Mouse (Mus musculus) erythroblast, adult 5-6 weeks (primary cell): ENCODE results near the gene Ppp2r1b. TPM values are rescaled to one million over a fixed set of nuclear protein-coding genes. Genes with fewer than 3 reads are reported as not detected.

ENCODE experiments used
- ATAC-seq: replicated peaks from 2 replicates; pipeline ENCODE4 v1.8.0; 2016; ENCODE audit warnings: moderate number of reproducible peaks, mild to moderate bottlenecking, moderate TSS enrichment, inconsistent platforms; ENCODE audit not compliant: poor library complexity, low FRiP score, severe bottlenecking
- total RNA-seq, 2 experiments: library from RNA; stranded (forward) in 1 of 2; stranded (reverse) in 1 of 2; fragments of 150-400 nt in 1 of 2; fragments of 200-764, 138-1000 nt in 1 of 2; gene quantifications; 2 replicates each; pipeline versions ENCODE4 v1.2.3 to v1.2.4; 2015 to 2017; ENCODE audit warnings: low replicate concordance in 2 of 2

Ppp2r1b gene
- total RNA-seq, 2 experiments from 2014 or later: 61.5 to 71.8 TPM

DNA sequence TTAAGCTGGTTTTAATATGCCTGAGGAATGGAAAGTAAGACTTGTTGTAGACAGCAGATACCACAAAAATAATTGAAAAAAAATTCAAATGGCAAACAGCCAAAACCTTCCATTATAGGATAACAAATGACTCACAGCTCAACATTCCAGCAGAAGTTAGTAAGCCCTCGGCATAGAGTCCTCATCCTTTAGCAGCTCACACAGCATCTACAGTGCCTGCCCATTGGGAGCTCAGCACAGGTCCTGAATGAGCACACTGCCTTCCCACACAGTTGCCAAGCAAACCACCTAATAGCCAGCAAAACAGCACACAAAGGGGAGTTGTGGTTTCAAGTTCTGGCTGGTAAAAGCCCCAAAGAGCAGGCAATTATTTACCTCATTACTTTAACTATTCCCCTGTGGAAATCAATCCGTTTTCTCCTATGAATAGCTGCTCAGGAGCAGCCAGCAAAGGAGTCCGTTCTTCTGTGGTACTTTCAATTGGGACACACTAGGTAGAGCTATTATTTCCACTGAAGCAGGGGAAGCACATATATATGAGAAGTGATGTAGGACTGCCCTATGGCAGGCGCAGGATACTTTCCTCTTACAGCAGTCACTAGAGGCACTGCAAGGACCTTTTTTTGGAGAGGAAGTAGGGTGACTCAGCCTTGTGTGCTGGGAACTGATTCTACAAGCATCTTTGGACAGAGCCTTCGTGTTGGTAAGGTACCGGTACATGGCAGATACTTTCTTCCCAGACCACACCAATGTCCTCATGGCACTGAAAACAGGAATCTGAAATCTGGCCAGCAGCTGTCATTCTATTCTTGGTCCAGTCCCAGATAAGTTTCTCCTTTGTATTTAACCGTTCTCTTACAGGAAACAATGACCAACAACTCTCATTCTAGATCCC lies 55.2 kb downstream of the Ppp2r1b start:
- no peak for ATAC-seq

DNA sequence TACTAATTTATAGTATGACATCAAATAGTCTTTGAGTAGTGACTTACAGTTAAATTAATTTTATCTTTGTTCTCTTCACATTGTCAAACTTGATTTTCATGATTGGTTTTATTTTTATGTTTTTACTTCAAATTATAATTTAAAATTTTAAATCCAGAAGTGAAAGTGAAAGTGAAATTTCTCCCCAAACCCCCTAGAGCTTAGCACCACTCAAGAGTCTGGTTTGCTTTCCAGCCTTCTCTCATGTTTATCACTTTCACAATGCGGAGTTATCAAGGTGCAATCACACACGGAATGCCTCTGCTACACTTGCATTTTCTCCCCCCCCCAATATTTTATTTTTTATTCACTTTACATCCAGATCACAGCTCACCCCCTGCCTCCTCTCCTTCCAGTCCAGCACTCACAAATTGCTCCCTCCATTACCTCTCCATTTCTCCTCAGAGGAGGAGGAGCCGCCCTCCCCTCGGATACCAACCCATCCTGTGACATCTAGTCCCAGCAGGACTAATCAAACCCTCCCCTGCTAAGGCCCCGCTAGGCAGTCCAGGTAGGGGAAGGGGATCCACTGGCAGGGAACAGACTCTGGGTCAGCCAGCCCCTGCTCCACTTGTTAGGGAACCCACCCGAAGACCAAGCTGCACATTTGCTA lies 59.2 kb downstream of the Ppp2r1b start:
- ATAC-seq: no peak

DNA sequence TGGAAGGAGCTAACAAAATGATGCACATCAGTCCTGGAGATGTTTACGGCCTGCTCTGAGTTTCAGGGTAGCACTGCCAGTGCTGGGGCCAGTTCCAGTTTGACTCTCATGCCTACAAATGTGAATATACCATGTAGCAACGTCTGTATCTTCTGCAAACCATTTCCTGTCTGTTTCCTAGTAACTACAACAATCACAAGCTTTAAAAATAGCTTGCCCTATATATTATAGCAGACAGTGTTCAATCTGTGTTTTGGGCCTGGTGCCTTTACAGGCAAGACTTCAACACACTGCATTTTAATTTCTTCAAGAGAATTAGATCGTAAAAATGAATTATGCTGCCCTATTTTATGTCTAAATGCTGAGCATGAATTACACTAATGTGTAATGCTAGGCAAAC lies 60.2 kb downstream of the Ppp2r1b start:
- ATAC-seq: no peak

DNA sequence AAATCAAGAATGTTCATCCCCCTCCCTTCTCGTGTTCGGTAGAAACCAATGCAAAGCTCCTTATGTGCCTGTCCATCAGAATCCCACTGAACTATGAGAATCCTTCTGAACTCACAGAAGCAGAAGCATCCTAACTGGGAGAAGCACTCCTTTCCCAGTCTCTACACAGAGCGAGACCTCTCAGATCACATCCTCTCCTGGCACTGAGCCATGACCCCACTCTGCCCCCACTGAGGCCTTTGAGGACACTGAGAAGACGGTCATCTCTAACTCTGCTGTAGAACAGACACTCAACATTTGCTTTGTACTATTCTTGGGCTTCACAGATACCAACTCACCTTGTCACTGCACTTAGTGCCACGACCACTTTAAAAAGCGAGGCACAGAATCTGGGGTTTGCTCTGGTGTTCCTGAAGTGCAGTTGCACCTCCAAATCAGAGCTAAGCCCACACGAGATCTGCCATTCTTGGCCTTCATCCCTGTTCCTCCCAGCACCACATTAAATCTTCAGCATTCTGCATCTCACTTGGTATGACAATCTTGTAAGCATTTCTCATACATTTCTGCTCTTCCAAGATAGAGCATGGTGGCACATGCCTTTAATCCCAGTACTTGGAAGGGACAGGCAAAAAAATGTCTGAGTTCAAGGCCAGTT lies 66.9 kb downstream of the Ppp2r1b start:
- ATAC-seq: no peak

DNA sequence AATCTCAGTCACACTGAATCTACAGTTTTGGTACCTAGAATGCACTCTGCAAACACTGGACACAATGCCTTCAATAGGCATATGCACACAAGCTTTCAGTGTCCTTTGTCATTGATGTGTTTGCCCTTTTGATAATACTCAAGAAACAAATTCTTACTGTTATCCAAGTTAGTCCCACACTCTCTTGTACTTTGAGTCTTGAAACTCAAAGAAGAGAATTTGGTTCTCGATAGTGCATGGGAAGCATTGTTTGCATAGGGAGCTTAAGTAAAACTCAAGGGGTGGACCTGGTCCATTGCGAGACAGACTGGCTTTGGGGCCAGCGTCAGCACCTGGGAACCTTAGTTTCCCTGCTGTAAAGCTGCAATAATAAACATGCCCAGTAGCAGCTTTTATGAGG lies 73.0 kb downstream of the Ppp2r1b start:
- ATAC-seq: no peak

DNA sequence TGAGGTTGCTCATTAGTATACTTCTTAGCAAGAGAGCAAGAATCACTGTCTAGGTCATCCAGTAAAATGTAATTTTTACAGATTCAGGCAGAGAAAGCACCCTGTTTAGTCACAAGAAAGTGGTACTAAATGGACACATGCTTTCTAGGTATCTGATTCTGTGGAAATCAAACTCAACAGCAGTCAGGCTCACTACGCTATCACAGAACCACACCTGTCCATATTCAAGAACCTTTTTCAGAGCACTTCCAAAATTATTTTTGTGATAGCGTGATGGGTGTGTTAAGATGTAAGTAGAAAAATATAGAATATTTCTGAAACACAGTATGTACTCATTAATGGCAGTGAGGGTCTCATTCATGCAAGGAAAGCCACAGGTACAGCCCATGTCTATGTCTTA lies 74.5 kb downstream of the Ppp2r1b start:
- ATAC-seq: 0 out of 2 replicates have a peak, but pooled peaks have one; percentile 45

DNA sequence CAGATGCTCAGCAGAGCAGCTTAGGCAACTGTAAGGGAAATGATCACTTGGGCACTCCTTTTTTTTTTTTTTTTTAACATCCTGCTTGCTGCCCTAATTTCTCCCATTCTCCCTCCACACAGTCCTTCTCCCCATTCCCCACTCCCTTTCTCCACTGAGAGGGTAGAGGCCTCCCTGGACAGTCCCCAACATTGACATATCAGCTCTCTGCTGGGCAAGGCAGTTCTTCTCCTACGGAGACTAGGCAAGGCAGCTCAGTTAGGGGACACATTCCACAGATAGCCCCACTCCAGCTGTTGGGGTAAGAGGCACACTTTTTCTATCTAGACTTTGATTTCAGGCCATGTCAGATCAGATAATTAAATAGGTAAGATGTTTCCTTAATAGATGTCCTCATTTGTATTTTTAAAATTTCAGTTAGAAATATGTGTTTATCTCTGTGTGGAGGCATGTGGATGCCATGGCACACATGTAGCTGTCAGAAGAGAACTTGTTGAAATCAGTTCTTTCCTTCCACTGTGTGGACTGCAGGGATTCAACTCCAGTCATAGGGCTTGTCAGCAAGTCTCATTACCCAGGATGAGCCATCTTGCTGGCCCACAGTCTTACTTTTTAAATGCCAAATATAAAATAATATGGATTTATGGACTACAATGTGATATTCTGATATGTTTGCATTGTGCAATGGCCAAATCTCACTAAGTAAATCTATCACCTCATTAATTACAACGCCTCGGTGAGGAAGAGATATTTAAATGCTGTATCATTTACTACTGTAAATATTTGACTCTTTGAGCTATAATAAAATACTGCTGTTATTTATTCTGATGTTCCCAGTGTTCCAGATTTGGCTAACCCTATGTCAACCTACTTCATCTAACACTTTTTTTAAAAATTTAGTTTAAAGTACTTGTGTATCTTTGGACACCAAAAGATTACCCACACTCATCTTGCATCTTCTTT lies 76.1 kb downstream of the Ppp2r1b start:
- ATAC-seq: no peak

DNA sequence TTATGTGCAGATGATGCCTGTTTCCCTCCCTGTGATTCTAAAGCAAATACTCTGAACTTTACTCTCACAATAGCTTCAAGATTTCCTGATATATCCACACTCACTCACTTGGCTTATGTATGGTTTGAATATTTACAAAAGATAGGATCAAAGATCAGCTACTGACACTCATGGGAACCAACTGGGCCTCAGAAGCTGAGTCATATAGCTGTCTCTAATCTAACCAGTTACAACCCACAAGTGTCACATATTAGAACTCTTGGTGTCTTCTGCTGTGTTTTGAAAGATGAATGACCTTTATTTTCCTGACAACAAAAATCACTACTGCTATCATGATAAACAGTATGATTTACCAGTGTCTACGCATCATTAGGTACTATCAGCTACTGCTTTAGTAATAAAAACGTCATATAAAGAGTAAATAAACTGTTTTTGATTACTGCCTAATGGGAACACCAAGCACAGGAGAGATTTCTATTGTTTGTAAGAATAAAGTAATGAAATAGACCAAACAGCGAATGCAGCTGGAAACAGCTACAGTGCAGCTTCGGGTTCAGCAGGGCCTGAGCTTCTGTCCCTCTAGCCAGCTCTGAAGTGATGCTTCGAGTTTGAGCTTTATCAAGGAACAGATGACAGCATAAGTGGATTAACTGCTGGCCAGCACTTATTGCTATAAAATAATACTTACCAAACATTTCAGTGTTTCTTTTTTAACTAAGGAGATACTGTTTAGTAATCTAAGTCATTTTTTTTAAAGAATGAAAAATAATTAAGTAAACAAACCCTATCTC lies 77.5 kb downstream of the Ppp2r1b start:
- 0 out of 2 replicates have a peak, but pooled peaks have one; percentile 42 for ATAC-seq

DNA sequence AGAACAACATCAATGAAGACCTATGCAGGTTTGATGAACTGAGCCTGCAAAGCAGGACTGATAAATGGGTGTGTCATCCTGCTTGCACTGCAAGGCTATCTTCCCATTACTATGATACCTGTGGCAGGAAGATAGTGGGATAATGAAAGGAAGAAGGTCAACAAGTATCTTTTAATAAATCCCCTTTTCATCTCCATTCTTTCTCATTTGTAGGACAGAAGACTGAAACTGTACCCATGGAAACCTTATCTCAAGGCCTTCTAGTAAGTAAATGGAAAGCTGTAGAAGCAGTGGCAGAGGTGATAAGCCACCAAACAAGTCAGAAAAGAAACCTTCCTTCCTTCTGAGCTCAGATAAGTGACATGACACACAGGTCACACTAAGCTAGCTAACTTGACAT lies 79.4 kb downstream of the Ppp2r1b start:
- ATAC-seq: peak; percentile 77

DNA sequence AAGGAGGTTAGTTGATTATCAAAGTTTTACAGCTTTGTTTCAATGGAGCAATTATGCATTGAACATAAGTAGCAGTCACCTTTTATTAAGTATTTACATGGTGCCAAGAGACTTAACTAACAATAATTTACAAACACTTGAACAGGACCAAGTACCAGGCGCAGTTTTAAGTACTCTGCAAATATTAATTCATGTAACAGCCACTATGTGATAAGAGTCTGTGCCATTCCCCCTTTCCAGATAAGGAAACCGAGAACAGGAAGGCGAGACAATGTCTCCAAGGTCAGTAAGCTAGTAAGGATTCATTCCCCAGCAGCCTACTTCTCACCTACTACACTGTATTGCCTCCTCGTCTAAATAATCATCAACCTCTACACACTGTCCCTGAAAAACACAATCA lies 80.7 kb downstream of the Ppp2r1b start:
- ATAC-seq: peak; percentile 32; the same call in 1 of the 2 replicates

DNA sequence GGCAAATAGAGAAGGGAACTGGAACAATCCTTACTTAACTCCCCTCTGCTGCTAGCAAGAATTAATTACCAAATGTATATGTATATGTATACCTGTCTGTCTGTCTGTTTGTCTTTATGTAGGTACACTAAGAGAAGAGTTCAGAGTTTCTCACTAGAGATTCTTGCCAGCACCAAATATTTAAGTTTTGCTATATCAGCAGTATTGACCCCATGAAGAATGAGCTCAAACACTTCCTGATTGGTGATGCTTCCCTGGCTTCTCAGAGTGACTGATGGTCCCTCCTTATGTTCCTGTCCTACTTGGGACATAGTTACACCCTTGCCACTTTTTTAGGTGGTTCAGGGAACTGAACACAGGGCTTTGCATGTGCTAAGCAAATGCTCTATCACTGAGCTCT lies 84.9 kb downstream of the Ppp2r1b start:
- 0 out of 2 replicates have a peak, but pooled peaks have one; percentile 24 for ATAC-seq

DNA sequence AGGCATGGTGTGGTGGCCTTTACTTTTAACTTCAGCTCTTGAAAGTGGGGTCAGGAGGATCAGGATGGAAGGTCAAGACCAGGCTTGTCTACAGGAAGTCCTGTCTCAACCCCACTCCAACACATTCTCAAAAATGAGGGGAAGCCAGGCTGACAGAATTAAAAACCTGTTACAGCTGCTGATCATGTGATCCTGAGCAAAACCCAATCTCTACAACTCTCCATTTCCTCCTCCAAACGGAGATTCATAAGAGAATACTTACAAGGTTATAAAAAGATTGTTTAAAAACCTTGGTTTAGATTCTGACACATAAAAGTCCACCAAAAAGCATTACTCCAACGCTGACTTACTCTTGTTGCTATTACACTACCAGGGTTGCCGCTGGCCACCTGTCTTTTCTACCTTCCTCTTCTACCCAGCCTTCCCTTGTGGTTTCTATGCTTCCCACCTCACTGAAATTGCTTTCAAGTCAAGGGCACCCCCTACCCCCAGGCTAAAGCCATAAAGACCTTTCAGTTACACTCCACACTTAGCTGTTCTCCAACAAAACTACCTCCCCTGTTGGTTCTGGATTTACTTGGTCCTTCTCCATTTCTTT lies 96.8 kb downstream of the Ppp2r1b start:
- ATAC-seq: no peak

DNA sequence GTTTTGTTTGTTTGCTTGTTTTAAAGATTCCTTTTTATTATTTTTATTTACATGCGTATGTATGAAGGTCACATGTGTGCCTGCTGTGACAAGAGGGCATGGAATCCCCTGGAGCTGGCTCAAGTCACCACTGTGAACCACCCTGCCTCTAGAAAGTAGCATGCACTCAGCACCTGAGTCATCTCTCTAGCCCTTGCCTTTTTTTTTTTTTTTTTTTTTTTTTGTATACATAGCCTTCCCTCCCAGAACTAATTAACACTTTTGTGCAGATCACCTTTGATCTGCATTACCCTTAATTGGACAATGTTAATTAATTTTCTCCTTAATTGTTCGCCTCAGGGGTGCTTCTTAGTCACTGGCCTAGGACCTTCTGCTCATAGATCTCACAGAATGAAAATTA lies 97.6 kb downstream of the Ppp2r1b start:
- ATAC-seq: no peak

Other genes with a start within 250 kb of the Ppp2r1b start
- gene Sdhd, start 241.5 kb upstream of the Ppp2r1b start, total RNA-seq (2015; ENCODE audit: low replicate concordance): 50.0 and 63.1 TPM in 2 replicates
- gene Sdhd, start 241.5 kb upstream of the Ppp2r1b start, total RNA-seq (2017; ENCODE audit: low replicate concordance): 26.2 and 57.2 TPM in 2 replicates
- 21.1 and 27.1 TPM in 2 replicates for gene Timm8b, start 241.4 kb upstream of the Ppp2r1b start, total RNA-seq (2015; ENCODE audit: low replicate concordance)
- gene Timm8b, start 241.4 kb upstream of the Ppp2r1b start, total RNA-seq (2017; ENCODE audit: low replicate concordance): 27.5 and 70.9 TPM in 2 replicates
- gene Pih1d2, start 228.0 kb upstream of the Ppp2r1b start, total RNA-seq (2015; ENCODE audit: low replicate concordance): not detected in 2 replicates
- 0.42 and 1.0 TPM in 2 replicates for gene Pih1d2, start 228.0 kb upstream of the Ppp2r1b start, total RNA-seq (2017; ENCODE audit: low replicate concordance)
- 9.0 and 15.3 TPM in 2 replicates for gene Nkapd1, start 227.8 kb upstream of the Ppp2r1b start, total RNA-seq (2015; ENCODE audit: low replicate concordance)
- 5.3 and 7.2 TPM in 2 replicates for gene Nkapd1, start 227.8 kb upstream of the Ppp2r1b start, total RNA-seq (2017; ENCODE audit: low replicate concordance)
- gene Dlat, start 185.5 kb upstream of the Ppp2r1b start, total RNA-seq (2015; ENCODE audit: low replicate concordance): 16.7 and 19.8 TPM in 2 replicates
- gene Dlat, start 185.5 kb upstream of the Ppp2r1b start, total RNA-seq (2017; ENCODE audit: low replicate concordance): 6.7 and 16.4 TPM in 2 replicates
- not detected in 2 replicates for gene Dixdc1, start 105.8 kb upstream of the Ppp2r1b start, total RNA-seq (2015; ENCODE audit: low replicate concordance)
- gene Dixdc1, start 105.8 kb upstream of the Ppp2r1b start, total RNA-seq (2017; ENCODE audit: low replicate concordance): 0.68 TPM in 1 of 2 replicates, not detected in the other
- gene 2310030G06Rik, start 98.8 kb upstream of the Ppp2r1b start, total RNA-seq (2015; ENCODE audit: low replicate concordance): not detected in 2 replicates
- not detected in 2 replicates for gene 2310030G06Rik, start 98.8 kb upstream of the Ppp2r1b start, total RNA-seq (2017; ENCODE audit: low replicate concordance)
- gene Cryab, start 94.0 kb upstream of the Ppp2r1b start, total RNA-seq (2015; ENCODE audit: low replicate concordance): not detected in 2 replicates
- gene Cryab, start 94.0 kb upstream of the Ppp2r1b start, total RNA-seq (2017; ENCODE audit: low replicate concordance): not detected in 2 replicates
- gene Hspb2, start 92.9 kb upstream of the Ppp2r1b start, total RNA-seq (2015; ENCODE audit: low replicate concordance): not detected in 2 replicates
- not detected in 2 replicates for gene Hspb2, start 92.9 kb upstream of the Ppp2r1b start, total RNA-seq (2017; ENCODE audit: low replicate concordance)
- gene Fdxacb1, start 77.1 kb upstream of the Ppp2r1b start, total RNA-seq (2015; ENCODE audit: low replicate concordance): 2.5 and 5.8 TPM in 2 replicates
- 2.2 and 3.5 TPM in 2 replicates for gene Fdxacb1, start 77.1 kb upstream of the Ppp2r1b start, total RNA-seq (2017; ENCODE audit: low replicate concordance)
- gene Alg9, start 70.3 kb upstream of the Ppp2r1b start, total RNA-seq (2015; ENCODE audit: low replicate concordance): 46.1 and 60.4 TPM in 2 replicates
- 18.0 and 28.7 TPM in 2 replicates for gene Alg9, start 70.3 kb upstream of the Ppp2r1b start, total RNA-seq (2017; ENCODE audit: low replicate concordance)
- 30.6 and 50.6 TPM in 2 replicates for gene 1110032A03Rik, start 69.8 kb upstream of the Ppp2r1b start, total RNA-seq (2015; ENCODE audit: low replicate concordance)
- gene 1110032A03Rik, start 69.8 kb upstream of the Ppp2r1b start, total RNA-seq (2017; ENCODE audit: low replicate concordance): 38.8 and 44.6 TPM in 2 replicates
- gene Sik2, start 163.8 kb downstream of the Ppp2r1b start, total RNA-seq (2015; ENCODE audit: low replicate concordance): 47.6 and 53.6 TPM in 2 replicates
- gene Sik2, start 163.8 kb downstream of the Ppp2r1b start, total RNA-seq (2017; ENCODE audit: low replicate concordance): 57.9 and 60.9 TPM in 2 replicates
- not detected in 2 replicates for gene Btg4, start 215.6 kb downstream of the Ppp2r1b start, total RNA-seq (2015; ENCODE audit: low replicate concordance)
- gene Btg4, start 215.6 kb downstream of the Ppp2r1b start, total RNA-seq (2017; ENCODE audit: low replicate concordance): not detected in 2 replicates
- 0.58 and 0.63 TPM in 2 replicates for gene Layn, start 231.8 kb downstream of the Ppp2r1b start, total RNA-seq (2015; ENCODE audit: low replicate concordance)
- gene Layn, start 231.8 kb downstream of the Ppp2r1b start, total RNA-seq (2017; ENCODE audit: low replicate concordance): 9.3 TPM in 1 of 2 replicates, not detected in the other